Mouse (Mus musculus): ENCODE measurements around the gene St6galnac5. TPM values are rescaled to one million over a fixed set of nuclear protein-coding genes. Genes with fewer than 3 reads are reported as not detected.

The St6galnac5 gene
- polyA plus RNA-seq, 1 experiment from 2014 or later = 0.67 TPM

GRCm38 (mm10) chr3:152776872-152777540 lies 205.0 kb downstream of the St6galnac5 start:
- no peak for TF ChIP-seq CTCF (IDR thresholded peaks at IDR 0.05)
- in situ Hi-C loops (cut with MboI; ENCODE audit: low pct_unique_long_range_greater_than_20kb) = loop anchor here (25.0 kb wide), 1 partner anchor 185 kb away; no protein-coding TSS in a partner anchor
- DNase-seq (ENCODE audit: low read depth, low spot score) (no peak), ATAC-seq (no peak)
- H3K27me3 ChIP-seq = no peaks in the 10 kb centered on the region
- ChIA-PET POLR2A (no interaction called here), CTCF (interaction anchor here (0.9 to 1.0 kb wide), 2 partner anchors 14 to 20 kb away, joined by 3 read pairs; no protein-coding TSS in a partner anchor)

GRCm38 (mm10) chr3:152776363-152776762 lies 205.7 kb downstream of the St6galnac5 start:
- no peaks in the 10 kb centered on the region for H3K27me3 ChIP-seq
- ATAC-seq (no peak), DNase-seq (ENCODE audit: low read depth, low spot score) (no peak)
- CTCF ChIA-PET = interaction anchor here (0.9 to 1.0 kb wide), 2 partner anchors 13 to 19 kb away, joined by 3 read pairs; no protein-coding TSS in a partner anchor
- POLR2A ChIA-PET = no interaction called here
- no peak for TF ChIP-seq CTCF (IDR thresholded peaks at IDR 0.05)
- in situ Hi-C loops (cut with MboI; ENCODE audit: low pct_unique_long_range_greater_than_20kb) = loop anchor here (25.0 kb wide), 1 partner anchor 186 kb away; no protein-coding TSS in a partner anchor

- CTCF ChIA-PET = interaction anchor here (1.3 kb wide), 1 partner anchor 10 kb away, joined by 3 read pairs; no protein-coding TSS in a partner anchor
- no peak for DNase-seq (ENCODE audit: low read depth, low spot score)
- no peaks in the 10 kb centered on the region for H3K27me3 ChIP-seq
- POLR2A ChIA-PET = no interaction called here
- in situ Hi-C loops (cut with MboI; ENCODE audit: low pct_unique_long_range_greater_than_20kb) = loop anchor here (5.0 to 25.0 kb wide), 2 partner anchors 882 to 1042 kb away; no protein-coding TSS in a partner anchor
- no peak for TF ChIP-seq CTCF (IDR thresholded peaks at IDR 0.05)
- ATAC-seq = peak; percentile 87
Measured at GRCm38 (mm10) chr3:152770056-152770455, 212.0 kb downstream of the St6galnac5 start.

GRCm38 (mm10) chr3:152767485-152767884 lies 214.6 kb downstream of the St6galnac5 start:
- peak; percentile 40 for ATAC-seq
- no peaks in the 10 kb centered on the region for H3K27me3 ChIP-seq
- no peak for DNase-seq (ENCODE audit: low read depth, low spot score)
- no peak for TF ChIP-seq CTCF (IDR thresholded peaks at IDR 0.05)
- POLR2A ChIA-PET = interaction anchor here (1.4 kb wide), 1 partner anchor 9 kb away, joined by 4 read pairs; no protein-coding TSS in a partner anchor
- in situ Hi-C loops (cut with MboI; ENCODE audit: low pct_unique_long_range_greater_than_20kb) = loop anchor here (10.0 to 25.0 kb wide), 2 partner anchors 737 to 1045 kb away; no protein-coding TSS in a partner anchor
- CTCF ChIA-PET = interaction anchor here (1.0 to 1.5 kb wide), 6 partner anchors 9 to 735 kb away, joined by 3 to 5 read pairs (median 3); no protein-coding TSS in a partner anchor

Data from Patski (cell line).